Mouse (Mus musculus) stomach, embryonic 15.5 days (tissue): ENCODE data around the gene Spats2l. TPM values are rescaled to one million over a fixed set of nuclear protein-coding genes. Genes with fewer than 3 reads are reported as not detected.
A peak's percentile ranks its signal among the peaks of the same experiment; 100 is the strongest.

Experiments used
- ATAC-seq: fragments of 200-750 bp; cut with Nextera tagmentation; 2 replicates; pipeline ENCODE4 v1.8.0; 2017; ENCODE audit warnings: low read depth, moderate number of reproducible peaks, moderate TSS enrichment; ENCODE audit not compliant: insufficient read depth, low FRiP score
- H3K27ac ChIP-seq: fragments of 300-500 bp; sonication (generic); 2 replicates; pipeline ENCODE4 v1.5.1; 2015; ENCODE audit warnings: mild to moderate bottlenecking, inconsistent platforms
- H3K27me3 ChIP-seq: fragments of 300-500 bp; sonication (generic); replicated peaks from 2 replicates; pipeline ENCODE4 v1.6.1; 2015; ENCODE audit warnings: inconsistent platforms
- H3K36me3 ChIP-seq: fragments of 300-500 bp; sonication (generic); 2 replicates; pipeline ENCODE4 v1.6.1; 2015; ENCODE audit warnings: inconsistent platforms
- H3K4me1 ChIP-seq: fragments of 300-500 bp; sonication (generic); 2 replicates; pipeline ENCODE4 v1.6.1; 2015; ENCODE audit warnings: inconsistent platforms
- H3K4me2 ChIP-seq: fragments of 300-500 bp; sonication (generic); 2 replicates; pipeline ENCODE4 v1.6.1; 2015; ENCODE audit warnings: mild to moderate bottlenecking, inconsistent platforms
- H3K4me3 ChIP-seq: fragments of 300-500 bp; sonication (generic); replicated peaks from 2 replicates; pipeline ENCODE4 v1.5.1; 2015; ENCODE audit warnings: inconsistent platforms
- H3K9ac ChIP-seq: fragments of 300-500 bp; sonication (generic); 2 replicates; pipeline ENCODE4 v1.6.1; 2015; ENCODE audit warnings: inconsistent platforms
- H3K9me3 ChIP-seq: fragments of 300-500 bp; sonication (generic); 2 replicates; pipeline ENCODE4 v1.6.1; 2016; ENCODE audit warnings: inconsistent platforms
- WGBS: fragments of 180-500 bp; shearing (Covaris S2); methylation state at CpG from one replicate; pipeline ENCODE4 v1.1.7; 2015; 5-methylcytosine and 5-hydroxymethylcytosine counted together
- polyA plus RNA-seq: library from polyadenylated mRNA; unstranded; fragments of >200 nt; fragmentation: Nextera tagmentation; extraction: Ambion mirVana; gene quantifications from 2 replicates; pipeline ENCODE4 v1.2.1, GENCODE M21; 2015

The Spats2l gene
- 87.7 and 89.8 TPM in 2 replicates for polyA plus RNA-seq

DNA sequence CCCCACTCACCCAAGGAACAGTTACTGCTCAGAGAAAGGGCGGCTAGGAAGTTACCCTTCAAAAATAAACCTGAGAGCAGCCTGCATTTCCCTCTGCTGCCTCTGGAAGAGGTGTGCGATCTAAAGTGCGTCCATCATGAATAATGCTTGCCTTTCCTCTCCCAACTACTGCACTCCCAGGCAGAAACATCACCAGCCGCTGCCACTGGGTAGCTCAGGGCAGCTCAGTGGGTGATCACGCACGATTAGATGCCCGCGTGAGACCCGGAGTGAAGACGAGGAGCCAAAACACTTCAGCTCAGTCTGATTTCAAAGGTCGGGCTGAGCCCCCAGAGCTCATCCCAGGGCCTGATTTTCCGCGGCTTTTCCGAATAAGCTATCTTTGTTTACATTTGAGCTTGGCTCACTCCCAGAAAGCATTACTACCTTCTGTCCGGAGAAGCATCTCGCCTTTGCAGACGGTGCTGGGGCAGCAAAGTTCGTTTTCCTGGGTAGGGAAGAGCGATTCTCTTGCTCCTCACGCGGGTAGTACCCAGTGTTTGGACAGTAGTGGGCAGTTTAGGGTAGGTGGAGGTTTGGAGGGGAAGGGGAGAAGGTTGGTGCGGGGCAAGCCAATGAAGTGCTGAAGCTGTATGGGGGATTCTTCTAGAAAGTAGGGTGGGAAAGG, at the start of gene Spats2l:
Gene Spats2l, plus strand, starts transcription at position 162 of the 667 bp plus-strand sequence.
- under 1% methylated on average over 22 of the region's 22 CpGs for WGBS
- Histone ChIP-seq H3K9ac (peak within 1 kb of the TSS; percentile 93), H3K4me1 (no peaks in the 10 kb centered on the region), H3K4me3 (peak within 1 kb of the TSS; percentile 85), H3K4me2 (peak within 1 kb of the TSS; percentile 82), H3K36me3 (no peaks in the 10 kb centered on the region), H3K9me3 (no peaks in the 10 kb centered on the region), H3K27me3 (no peaks in the 10 kb centered on the region), H3K27ac (peak within 1 kb of the TSS; percentile 98)
- ATAC-seq, result peak; percentile 28; the same call in 1 of the 2 replicates

DNA sequence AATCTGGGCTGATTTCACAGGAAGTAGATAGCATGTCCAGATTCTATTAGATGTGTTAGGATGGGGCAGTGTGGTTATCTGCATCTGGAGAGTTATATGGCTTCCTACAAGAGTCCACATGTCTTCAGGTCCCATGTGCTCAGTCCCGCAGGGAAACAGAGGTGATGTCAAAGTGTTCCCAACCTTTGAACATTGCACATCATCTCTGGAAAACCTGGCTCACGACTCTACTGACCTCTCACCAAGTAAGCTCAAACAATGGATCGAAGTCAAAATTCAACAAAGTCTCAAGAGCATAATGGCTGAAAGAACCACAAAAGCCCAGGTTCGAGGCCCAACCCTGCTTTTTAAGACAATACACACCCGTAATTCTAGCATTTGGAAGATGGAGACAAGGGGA, 48.7 kb upstream of the Spats2l start:
- Histone ChIP-seq H3K9ac (no peak overlapping the region), H3K4me2 (no peak overlapping the region), H3K4me3 (no peak overlapping the region), H3K27me3 (no peaks in the 10 kb centered on the region), H3K36me3 (no peaks in the 10 kb centered on the region), H3K9me3 (no peaks in the 10 kb centered on the region), H3K4me1 (no peaks in the 10 kb centered on the region), H3K27ac (no peak overlapping the region)
- WGBS, result 80% methylated on average over 5 of the region's 5 CpGs
- ATAC-seq, result no peak

DNA sequence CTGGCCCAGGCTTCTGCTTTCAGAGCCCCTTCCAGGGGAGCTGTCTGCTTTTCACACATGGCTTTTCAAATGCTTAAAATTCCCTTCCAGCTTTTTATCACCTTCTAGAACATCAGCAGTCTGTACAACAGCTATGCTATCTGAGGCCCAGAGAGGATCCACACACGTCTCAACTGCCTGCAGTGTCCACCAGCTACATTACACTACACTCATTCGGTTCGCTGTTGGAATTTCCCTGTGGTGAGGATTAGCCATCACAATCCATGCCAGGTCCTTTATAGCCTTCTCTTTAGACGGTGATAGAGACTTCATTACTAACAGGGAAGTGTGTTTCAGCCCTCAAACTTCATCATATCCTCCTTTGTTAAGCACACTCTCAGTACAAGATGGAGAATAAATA, 38.1 kb upstream of the Spats2l start:
- no peaks in the 10 kb centered on the region for H3K4me1 ChIP-seq
- 53% methylated on average over 4 of the region's 4 CpGs for WGBS
- ATAC-seq, result no peak
- no peaks in the 10 kb centered on the region for H3K36me3 ChIP-seq
- H3K27me3 ChIP-seq, result no peaks in the 10 kb centered on the region
- H3K4me3 ChIP-seq, result no peak overlapping the region
- no peak overlapping the region for H3K4me2 ChIP-seq
- H3K9ac ChIP-seq, result no peak overlapping the region
- no peak overlapping the region for H3K27ac ChIP-seq
- H3K9me3 ChIP-seq, result no peaks in the 10 kb centered on the region

DNA sequence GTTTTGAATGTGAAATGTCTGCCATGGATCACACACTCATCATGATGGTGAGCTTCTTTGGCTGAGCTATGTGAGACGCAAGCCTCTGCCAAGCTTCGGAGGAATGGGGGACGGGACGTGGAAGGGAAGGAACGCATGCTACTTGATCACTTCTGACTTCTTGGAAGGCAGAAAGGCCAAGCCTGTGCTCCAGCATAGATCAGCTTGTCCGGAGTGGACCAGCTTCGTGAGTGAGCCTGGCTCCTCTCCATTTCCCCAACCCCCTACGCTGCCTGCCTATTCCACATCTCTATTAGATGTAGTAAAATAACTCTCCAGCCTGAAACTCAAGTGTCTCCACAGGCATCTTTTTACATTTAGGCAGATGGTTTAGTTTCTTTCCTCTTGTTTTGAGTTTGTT, 32.2 kb upstream of the Spats2l start:
- no peak overlapping the region for H3K27ac ChIP-seq
- WGBS, result 69% methylated on average over 8 of the region's 8 CpGs

DNA sequence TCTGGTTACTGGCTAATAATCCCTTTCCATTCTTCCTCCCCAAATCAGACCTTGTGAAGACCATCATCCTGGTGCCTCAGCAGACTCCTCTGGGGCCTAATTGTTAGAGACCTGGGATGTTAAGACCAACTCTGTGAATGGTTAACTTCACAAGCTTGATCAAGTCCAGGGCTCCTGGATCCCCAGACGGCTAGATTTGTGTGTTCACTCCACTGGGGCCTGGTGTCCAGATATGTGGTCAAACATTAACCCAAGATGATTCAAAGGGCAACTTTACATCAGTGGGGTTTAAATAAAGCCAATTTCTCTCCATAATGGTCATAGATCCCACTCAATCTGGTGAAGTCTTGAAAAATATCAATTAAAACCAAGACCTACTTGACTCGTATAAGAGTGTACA, 31.7 kb upstream of the Spats2l start:
- Histone ChIP-seq H3K4me1 (no peaks in the 10 kb centered on the region), H3K27me3 (no peaks in the 10 kb centered on the region), H3K36me3 (no peaks in the 10 kb centered on the region), H3K9ac (no peak overlapping the region), H3K9me3 (no peaks in the 10 kb centered on the region), H3K27ac (no peak overlapping the region), H3K4me3 (no peak overlapping the region), H3K4me2 (no peak overlapping the region)
- no peak; the same call in 1 of the 2 replicates for ATAC-seq
- WGBS, result 71% methylated on average over 2 of the region's 2 CpGs

More for the DNA sequence above, 32.2 kb upstream of the Spats2l start:
- no peak for ATAC-seq
- Histone ChIP-seq H3K36me3 (no peaks in the 10 kb centered on the region), H3K27me3 (no peaks in the 10 kb centered on the region), H3K9me3 (no peaks in the 10 kb centered on the region), H3K4me3 (no peak overlapping the region), H3K4me2 (no peak overlapping the region), H3K4me1 (no peaks in the 10 kb centered on the region), H3K9ac (no peak overlapping the region)

DNA sequence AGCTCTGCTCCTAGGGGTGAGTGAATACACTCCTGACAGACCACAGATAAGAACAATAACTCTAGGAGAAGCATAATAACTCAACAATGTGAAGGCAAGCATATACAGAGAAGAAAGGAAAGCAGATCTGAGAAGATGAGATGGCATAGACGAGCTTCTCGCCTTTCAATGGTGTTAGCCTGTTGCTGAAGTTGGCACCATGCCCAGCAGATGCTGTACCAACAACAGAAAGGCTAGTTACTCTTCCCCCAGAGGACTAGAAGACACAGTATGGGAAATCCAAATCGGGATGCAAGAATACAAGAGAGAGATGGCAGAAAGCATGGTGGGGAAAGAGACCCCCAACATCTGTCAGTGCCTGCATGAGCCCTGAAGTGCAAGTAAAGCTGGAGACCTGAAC, 22.2 kb upstream of the Spats2l start:
- no peaks in the 10 kb centered on the region for H3K4me1 ChIP-seq
- no peak overlapping the region for H3K27ac ChIP-seq
- H3K27me3 ChIP-seq, result no peaks in the 10 kb centered on the region
- WGBS, result 49% methylated on average over 3 of the region's 3 CpGs
- no peak overlapping the region for H3K9ac ChIP-seq
- no peaks in the 10 kb centered on the region for H3K9me3 ChIP-seq
- no peak for ATAC-seq
- H3K4me2 ChIP-seq, result no peak overlapping the region
- H3K4me3 ChIP-seq, result no peak overlapping the region
- H3K36me3 ChIP-seq, result no peaks in the 10 kb centered on the region

DNA sequence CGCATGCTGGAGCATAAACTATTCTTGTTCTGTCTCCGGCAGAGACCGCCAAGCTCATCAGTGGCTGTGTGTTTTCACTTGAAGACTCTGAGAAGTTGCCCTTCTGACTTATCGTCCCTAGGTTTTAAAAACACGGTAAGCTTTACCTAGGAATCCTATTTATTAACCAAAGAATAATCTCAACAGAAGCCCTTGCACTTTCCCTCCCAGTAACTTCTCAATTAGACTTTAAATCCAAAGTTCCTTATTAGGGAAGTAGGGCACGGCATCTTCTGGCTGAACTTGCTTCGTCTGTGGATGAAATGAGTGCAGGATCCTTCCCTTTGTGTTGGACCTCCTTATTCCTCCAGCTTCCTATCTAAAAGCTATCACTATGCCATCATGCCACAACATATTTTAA, 7.6 kb upstream of the Spats2l start:
- WGBS, result 83% methylated on average over 7 of the region's 7 CpGs
- Histone ChIP-seq H3K4me1 (no peaks in the 10 kb centered on the region), H3K9me3 (no peaks in the 10 kb centered on the region), H3K36me3 (no peaks in the 10 kb centered on the region), H3K9ac (no peak overlapping the region), H3K4me3 (no peak overlapping the region), H3K27me3 (no peaks in the 10 kb centered on the region), H3K4me2 (no peak overlapping the region), H3K27ac (no peak overlapping the region)
- no peak for ATAC-seq

DNA sequence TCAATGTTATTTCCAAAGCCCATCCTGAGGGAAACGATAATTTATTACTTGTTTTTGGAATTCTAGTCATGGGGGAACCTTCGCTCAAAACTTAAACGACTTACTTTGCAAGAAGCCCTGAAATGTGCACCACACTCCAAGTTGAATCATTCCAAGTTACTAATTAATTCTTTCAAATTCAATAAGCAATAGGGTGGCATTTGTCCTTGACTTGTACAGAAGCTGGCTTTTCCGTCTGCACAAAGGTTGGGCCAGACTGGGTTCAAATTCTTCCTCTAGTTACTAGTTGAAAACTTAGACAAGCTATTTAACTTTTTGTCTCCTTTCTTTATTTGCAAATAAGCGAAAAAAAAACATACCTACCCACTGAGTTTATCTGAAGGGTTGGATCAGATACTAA, 636 bp upstream of the Spats2l start:
- no peaks in the 10 kb centered on the region for H3K27me3 ChIP-seq
- peak overlapping the region; percentile 98; the same call in 1 of the 2 replicates for H3K27ac ChIP-seq
- H3K9ac ChIP-seq, result no peak overlapping the region
- WGBS, result 73% methylated on average over 5 of the region's 5 CpGs
- H3K4me1 ChIP-seq, result no peaks in the 10 kb centered on the region
- no peak overlapping the region for H3K4me2 ChIP-seq
- ATAC-seq, result no peak
- no peaks in the 10 kb centered on the region for H3K9me3 ChIP-seq
- H3K4me3 ChIP-seq, result no peak overlapping the region
- no peaks in the 10 kb centered on the region for H3K36me3 ChIP-seq

DNA sequence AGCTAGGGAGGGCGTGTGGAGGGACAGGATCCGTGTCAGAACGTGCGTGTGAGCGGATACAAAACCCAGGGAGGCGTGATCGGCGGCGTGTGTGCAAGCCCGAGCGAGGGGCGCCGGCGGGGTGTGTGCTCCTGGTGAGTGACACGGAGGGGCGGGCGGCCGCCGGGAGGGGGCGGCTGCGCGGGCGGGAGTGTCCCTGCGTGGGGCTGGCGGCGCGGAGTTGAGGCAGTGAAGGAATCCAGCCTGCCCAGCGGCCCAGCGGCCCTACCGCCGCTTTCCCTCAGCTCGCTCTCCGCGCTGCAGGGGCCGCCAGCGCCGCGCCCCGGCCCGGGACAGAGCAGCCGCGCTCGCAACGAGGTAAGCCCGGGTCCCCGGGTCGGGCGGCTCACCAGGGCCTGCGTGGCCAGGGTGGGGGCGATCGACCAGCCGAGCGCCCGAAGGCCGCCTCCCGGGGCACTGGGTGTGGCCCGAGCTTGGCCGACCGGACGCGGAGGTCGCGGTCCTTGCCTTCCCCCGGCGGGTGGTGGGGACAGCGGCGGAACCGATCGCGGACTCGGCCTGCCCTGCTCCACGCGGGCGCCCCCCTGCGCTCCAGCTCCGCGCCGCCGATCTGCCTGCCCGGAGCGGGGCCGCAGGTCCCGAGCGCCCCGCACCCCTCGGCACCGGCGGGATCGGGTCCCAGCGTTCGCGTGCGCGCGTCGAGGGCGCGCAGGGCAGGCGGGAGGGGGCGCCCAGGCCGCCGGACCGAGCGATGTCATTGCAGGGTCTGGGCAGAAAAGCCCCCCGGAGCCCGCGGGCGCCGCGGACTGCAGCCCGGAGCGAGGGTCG, 920 bp downstream of the Spats2l start:
- under 1% methylated on average over 108 of the region's 113 CpGs for WGBS
- no peaks in the 10 kb centered on the region for H3K9me3 ChIP-seq
- peak; percentile 89 for ATAC-seq

DNA sequence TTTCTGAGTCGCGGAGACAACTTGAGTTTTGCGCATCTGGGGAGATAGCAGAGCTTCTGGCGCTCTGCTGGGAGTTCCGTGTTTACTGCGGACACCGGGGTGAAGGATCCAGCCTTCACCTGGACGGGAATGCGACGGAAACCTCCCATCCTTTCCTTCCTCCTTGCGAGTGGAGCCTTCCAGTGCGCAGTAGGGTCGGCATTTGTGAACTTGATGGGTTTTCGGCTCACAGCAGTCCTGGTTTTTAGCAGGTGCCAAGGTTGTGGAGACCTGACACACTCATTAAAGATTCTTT, 1.5 kb downstream of the Spats2l start:
- Histone ChIP-seq H3K27me3 (no peaks in the 10 kb centered on the region), H3K36me3 (no peaks in the 10 kb centered on the region), H3K27ac (peak overlapping the region; percentile 98), H3K9me3 (no peaks in the 10 kb centered on the region), H3K4me3 (peak overlapping the region; percentile 85), H3K4me2 (peak overlapping the region; percentile 82), H3K9ac (peak overlapping the region; percentile 93), H3K4me1 (no peaks in the 10 kb centered on the region)
- under 1% methylated on average over 14 of the region's 14 CpGs for WGBS
- no peak for ATAC-seq

More for the DNA sequence above, 920 bp downstream of the Spats2l start:
- peak overlapping the region; percentile 98 for H3K27ac ChIP-seq
- H3K4me3 ChIP-seq, result peak overlapping the region; percentile 85
- peak overlapping the region; percentile 82 for H3K4me2 ChIP-seq
- H3K9ac ChIP-seq, result peak overlapping the region; percentile 93
- H3K36me3 ChIP-seq, result no peaks in the 10 kb centered on the region
- no peaks in the 10 kb centered on the region for H3K27me3 ChIP-seq
- no peaks in the 10 kb centered on the region for H3K4me1 ChIP-seq

DNA sequence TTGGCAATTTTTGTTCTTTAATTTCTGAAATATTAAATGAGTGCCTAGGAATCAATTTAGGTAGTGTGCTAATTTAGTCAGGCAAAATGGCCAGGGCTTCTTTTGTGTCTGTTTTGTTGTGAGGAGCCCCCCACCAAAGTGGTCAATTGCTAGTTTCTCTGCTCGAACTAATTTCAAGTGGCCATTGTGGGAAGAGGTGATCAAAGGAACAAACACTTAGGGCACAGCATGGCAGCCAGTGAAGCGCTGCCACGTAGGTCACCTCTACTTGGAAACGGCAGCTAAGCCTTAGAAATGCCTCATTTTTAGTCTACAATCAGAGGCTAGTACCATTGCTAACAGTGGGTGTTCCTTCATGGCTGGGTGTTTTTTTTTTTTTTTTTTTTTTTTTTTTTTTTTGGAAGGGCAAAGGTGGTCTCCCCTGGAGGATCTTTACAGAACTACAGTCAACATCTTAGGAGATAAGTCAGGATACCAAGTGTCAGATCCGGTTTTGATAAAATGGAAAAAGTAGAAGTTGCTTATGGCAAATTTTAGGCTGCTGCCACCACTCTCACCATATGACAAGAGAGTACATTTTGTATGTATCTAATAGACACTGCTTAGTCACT, 2.8 kb downstream of the Spats2l start:
- Histone ChIP-seq H3K27ac (no peak overlapping the region), H3K36me3 (no peaks in the 10 kb centered on the region), H3K4me1 (no peaks in the 10 kb centered on the region), H3K27me3 (no peaks in the 10 kb centered on the region), H3K4me2 (peak overlapping the region; percentile 27; the same call in 1 of the 2 replicates), H3K4me3 (no peak overlapping the region), H3K9ac (no peak overlapping the region), H3K9me3 (no peaks in the 10 kb centered on the region)
- no peak for ATAC-seq
- 62% methylated on average over 5 of the region's 5 CpGs for WGBS

DNA sequence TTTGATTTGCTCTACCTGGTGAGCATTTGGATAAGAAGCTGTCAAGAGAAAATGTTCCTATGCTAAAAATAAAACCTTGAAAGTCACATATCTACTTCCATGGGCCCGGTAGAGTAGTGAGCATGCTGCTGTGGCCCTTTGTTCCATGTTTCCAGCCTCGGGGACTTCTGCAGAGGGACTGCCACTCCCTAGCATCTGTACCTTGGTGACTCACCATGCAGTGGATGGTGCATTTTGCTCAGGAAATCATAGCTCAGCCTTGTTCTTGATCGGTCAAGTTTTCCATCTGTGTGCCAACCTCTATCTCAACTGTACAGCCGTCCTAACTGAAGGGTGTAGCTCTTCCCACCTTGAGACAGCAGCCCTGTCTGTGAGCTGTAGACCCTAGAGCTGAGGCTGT, 10.3 kb downstream of the Spats2l start:
- Histone ChIP-seq H3K27me3 (no peaks in the 10 kb centered on the region), H3K4me2 (no peak overlapping the region), H3K9me3 (no peaks in the 10 kb centered on the region), H3K4me1 (no peaks in the 10 kb centered on the region), H3K4me3 (no peak overlapping the region), H3K9ac (no peak overlapping the region), H3K27ac (no peak overlapping the region), H3K36me3 (no peaks in the 10 kb centered on the region)
- 80% methylated on average over 4 of the region's 4 CpGs for WGBS
- ATAC-seq, result no peak
